Mouse (Mus musculus): ENCODE data around the gene Noxred1. TPM values are rescaled to one million over a fixed set of nuclear protein-coding genes. Genes with fewer than 3 reads are reported as not detected.
"Not testable (repeated sequence)": the region's sequence is repeated elsewhere in the genome, so short reads cannot be mapped to it uniquely, and the experiment has no call there.

Gene Noxred1
- total RNA-seq (2015) (0.87 and 1.9 TPM in 2 replicates), total RNA-seq (2017) (0.45 and 0.81 TPM in 2 replicates)

GRCm38 (mm10) chr12:87238632-87239031 lies at the start of gene Noxred1:
TSS of gene Noxred1 (minus strand) at chr12:87238732.
- ATAC-seq (ENCODE audit: poor library complexity, severe bottlenecking): no peak

GRCm38 (mm10) chr12:87284726-87285125 lies 46.2 kb upstream of the Noxred1 start:
- ATAC-seq (ENCODE audit: poor library complexity, severe bottlenecking): peak; percentile 7; the same call in 1 of the 2 replicates

GRCm38 (mm10) chr12:87284268-87284667 lies 45.7 kb upstream of the Noxred1 start:
- no peak for ATAC-seq (ENCODE audit: poor library complexity, severe bottlenecking)

GRCm38 (mm10) chr12:87283706-87284105 lies 45.2 kb upstream of the Noxred1 start:
- ATAC-seq (ENCODE audit: poor library complexity, severe bottlenecking): no peak

- no peak for ATAC-seq (ENCODE audit: poor library complexity, severe bottlenecking)
Measured at GRCm38 (mm10) chr12:87282743-87283142, 44.2 kb upstream of the Noxred1 start.

- no peak for ATAC-seq (ENCODE audit: poor library complexity, severe bottlenecking)
Measured at GRCm38 (mm10) chr12:87281766-87282165, 43.2 kb upstream of the Noxred1 start.

GRCm38 (mm10) chr12:87279879-87280278 lies 41.3 kb upstream of the Noxred1 start:
- no peak for ATAC-seq (ENCODE audit: poor library complexity, severe bottlenecking)

- ATAC-seq (ENCODE audit: poor library complexity, severe bottlenecking): no peak
Measured at GRCm38 (mm10) chr12:87279350-87279749, 40.8 kb upstream of the Noxred1 start.

GRCm38 (mm10) chr12:87278118-87278730 lies 39.7 kb upstream of the Noxred1 start:
- no peak for ATAC-seq (ENCODE audit: poor library complexity, severe bottlenecking)

GRCm38 (mm10) chr12:87277251-87277650 lies 38.7 kb upstream of the Noxred1 start:
- not testable (repeated sequence) for ATAC-seq (ENCODE audit: poor library complexity, severe bottlenecking)

GRCm38 (mm10) chr12:87274853-87275831 lies 36.6 kb upstream of the Noxred1 start:
- ATAC-seq (ENCODE audit: poor library complexity, severe bottlenecking): peak; percentile 69

GRCm38 (mm10) chr12:87267682-87268081 lies 29.1 kb upstream of the Noxred1 start:
- no peak for ATAC-seq (ENCODE audit: poor library complexity, severe bottlenecking)

GRCm38 (mm10) chr12:87266827-87267603 lies 28.5 kb upstream of the Noxred1 start:
- peak; percentile 6 for ATAC-seq (ENCODE audit: poor library complexity, severe bottlenecking)

- ATAC-seq (ENCODE audit: poor library complexity, severe bottlenecking): peak; percentile 93
Measured at GRCm38 (mm10) chr12:87266108-87266826, 27.7 kb upstream of the Noxred1 start, which contains the start of the genes Vipas39 and Ahsa1. TSS of gene Vipas39 (minus strand) at chr12:87266256. TSS of gene Ahsa1 (plus strand) at chr12:87266479.

GRCm38 (mm10) chr12:87265444-87265843 lies 26.9 kb upstream of the Noxred1 start:
- no peak for ATAC-seq (ENCODE audit: poor library complexity, severe bottlenecking)

- ATAC-seq (ENCODE audit: poor library complexity, severe bottlenecking): peak; percentile 74
Measured at GRCm38 (mm10) chr12:87260562-87260961, 22.0 kb upstream of the Noxred1 start.

- no peak for ATAC-seq (ENCODE audit: poor library complexity, severe bottlenecking)
Measured at GRCm38 (mm10) chr12:87256629-87257028, 18.1 kb upstream of the Noxred1 start.

GRCm38 (mm10) chr12:87253878-87254277 lies 15.3 kb upstream of the Noxred1 start:
- no peak for ATAC-seq (ENCODE audit: poor library complexity, severe bottlenecking)

GRCm38 (mm10) chr12:87250161-87250560 lies 11.6 kb upstream of the Noxred1 start:
- no peak for ATAC-seq (ENCODE audit: poor library complexity, severe bottlenecking)

- ATAC-seq (ENCODE audit: poor library complexity, severe bottlenecking): peak; percentile 91
Measured at GRCm38 (mm10) chr12:87236882-87237483, 1.5 kb downstream of the Noxred1 start.
